Mouse (Mus musculus) neutrophil, adult 65 days (primary cell): ENCODE data around the gene Atp5h. TPM values are rescaled to one million over a fixed set of nuclear protein-coding genes. Genes with fewer than 3 reads are reported as not detected.

Source experiments
- total RNA-seq: library from RNA; stranded (reverse); gene quantifications from 2 replicates; pipeline ENCODE4 v1.2.4, GENCODE M21; 2023

Atp5h gene
- 166 and 192 TPM in 2 replicates for total RNA-seq

GRCm38 (mm10) chr11:115419531-115420237 lies at the start of gene Atp5h, which contains the start of gene Kctd2:
TSS of gene Atp5h (minus strand) at chr11:115419962.
TSS of gene Kctd2 (plus strand) at chr11:115420128.

DNA sequence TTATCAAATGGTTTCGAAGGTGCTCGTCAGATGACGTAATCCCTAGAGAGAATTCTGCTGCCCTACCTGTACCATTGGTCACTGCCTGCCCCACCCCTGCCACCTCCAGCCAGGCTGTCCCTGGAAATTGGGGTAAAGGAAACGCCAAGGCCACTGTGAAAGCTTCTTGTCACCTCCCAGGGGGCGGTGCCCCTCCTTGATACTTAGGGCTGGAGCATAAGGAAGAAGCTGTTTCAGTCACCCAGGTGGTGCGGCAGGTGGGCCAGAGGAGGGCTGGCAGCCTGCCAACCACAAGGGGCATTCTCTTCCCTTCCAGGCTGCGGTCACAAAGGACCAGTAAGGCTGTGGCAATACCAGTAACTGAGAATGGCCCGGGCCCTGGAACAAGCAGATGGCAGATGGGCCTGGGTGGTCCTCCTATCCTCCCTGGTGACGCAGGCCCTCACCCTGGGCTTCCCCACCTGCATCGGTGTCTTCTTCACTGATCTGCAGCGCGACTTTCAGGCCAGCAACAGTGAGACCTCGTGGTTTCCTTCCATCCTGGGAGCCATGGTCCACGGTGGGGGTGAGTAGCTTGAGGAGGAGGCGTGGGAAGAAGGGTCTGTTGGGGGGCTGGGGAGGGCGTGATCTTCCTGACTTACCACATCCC lies 42.6 kb upstream of the Atp5h start, which contains the start of gene Slc16a5:
Slc16a5 (plus strand) TSS at position 232 of the 649 bp plus-strand sequence.

DNA sequence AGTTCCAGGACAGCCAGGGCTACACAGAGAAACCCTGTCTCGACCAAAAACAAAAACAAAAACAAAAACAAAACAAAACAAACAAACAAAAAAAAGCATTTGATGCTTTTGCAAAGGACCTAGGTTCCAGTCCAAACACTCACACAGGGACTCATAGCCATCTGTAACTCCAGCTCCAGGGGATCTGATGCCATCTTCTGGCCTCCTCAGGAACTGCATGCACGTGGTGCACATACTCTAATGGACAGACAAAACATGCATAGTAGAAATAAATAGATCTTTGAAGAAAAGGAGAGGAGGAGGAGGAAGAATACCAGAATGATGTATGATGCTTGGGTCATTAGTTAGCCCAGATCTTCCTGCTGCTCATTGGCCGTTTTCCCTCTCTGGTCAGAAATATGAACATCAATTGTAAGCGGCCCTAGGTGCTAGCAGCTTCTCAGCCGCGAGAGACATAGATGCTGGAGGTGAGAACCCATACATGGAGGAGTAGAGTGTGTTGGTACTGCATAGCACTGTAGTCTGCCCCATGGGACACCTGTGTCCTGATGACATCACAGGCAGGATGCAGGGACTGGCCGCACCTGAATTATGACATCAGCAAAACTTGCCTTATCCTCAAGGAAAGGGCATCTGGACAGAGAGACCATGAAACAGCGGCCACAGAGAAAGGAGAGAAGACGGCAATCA lies 20.3 kb upstream of the Atp5h start, which contains the start of gene Trim80:
Trim80 (plus strand) TSS at position 640 of the 690 bp plus-strand sequence.

GRCm38 (mm10) chr11:115403338-115404124 lies 16.2 kb downstream of the Atp5h start, which contains the start of gene Mrpl58:
TSS of gene Mrpl58 (plus strand) at chr11:115403752.

DNA sequence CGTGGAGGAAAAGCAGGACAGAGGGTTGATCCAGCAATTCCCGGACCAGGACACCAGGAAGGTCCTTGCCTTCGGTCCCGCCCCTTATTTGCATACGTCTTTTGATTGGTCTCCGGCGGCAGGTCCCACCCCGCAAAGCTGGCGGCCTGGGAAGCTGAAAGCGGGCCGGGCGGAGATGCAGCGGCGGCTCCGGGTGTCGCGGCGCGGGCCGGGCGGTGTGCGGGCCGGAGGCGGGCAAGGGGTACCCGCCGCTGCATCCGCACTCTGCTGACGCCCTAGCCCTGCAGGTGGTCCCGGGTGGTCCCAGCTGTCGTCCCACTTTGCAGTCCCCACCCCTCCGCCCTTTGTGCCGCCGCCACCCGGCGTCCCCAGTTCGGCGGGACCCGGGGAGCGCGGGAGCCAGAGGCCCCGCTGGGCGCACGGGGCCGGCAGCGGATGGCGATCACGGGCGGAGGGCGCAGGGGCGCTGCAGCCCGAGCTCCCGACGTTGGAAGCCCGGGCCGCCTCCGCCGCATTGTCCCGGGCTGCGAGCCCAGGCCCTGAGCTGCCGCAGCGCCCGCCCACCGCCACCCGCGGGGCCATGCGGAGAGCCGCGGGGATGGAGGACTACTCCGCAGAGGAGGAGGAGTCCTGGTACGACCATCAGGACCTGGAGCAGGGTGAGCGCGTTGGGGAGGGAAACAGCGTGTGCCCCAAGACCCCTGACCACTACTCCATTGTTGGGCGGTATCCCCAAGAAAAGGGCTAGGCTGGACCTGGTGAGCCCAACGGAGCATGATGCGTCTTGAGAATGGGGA lies 37.8 kb downstream of the Atp5h start, which contains the start of gene Cdr2l:
Cdr2l (plus strand) TSS at position 174 of the 797 bp plus-strand sequence.

DNA sequence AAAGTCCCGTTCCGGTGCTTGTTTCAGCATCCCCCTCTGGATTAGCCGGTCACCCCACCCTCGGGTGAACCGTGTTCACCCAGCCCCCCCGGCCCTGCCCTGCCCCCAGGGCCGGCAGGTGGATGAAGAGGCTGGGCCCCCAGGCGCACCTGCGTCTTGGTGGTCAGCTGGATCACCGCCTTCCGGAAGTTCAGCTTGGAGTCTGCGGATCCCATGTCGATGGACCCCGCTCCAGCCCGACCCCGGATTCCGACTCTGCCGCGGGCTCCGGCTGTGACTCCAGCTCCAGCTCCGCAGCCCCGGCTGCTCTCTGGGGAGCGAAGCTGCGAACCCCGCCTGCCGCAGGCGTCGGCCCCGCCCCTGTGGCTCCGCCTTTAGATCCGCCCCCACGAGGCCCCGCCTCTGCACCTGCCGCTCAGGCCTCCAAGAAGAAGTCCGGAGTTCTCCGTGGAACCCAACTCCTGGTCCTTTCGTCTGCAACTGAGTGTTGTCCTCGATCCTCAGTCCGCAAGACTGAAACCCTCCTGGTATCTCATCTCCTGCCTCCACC lies 52.3 kb downstream of the Atp5h start, which contains the start of gene Hid1:
Hid1 (minus strand) TSS at position 362 of the 550 bp plus-strand sequence.

Other genes with a start within 250 kb of the Atp5h start
- gene Tmem104, start 232.5 kb downstream of the Atp5h start, total RNA-seq = 40.2 and 61.4 TPM in 2 replicates
- gene Nat9, start 232.1 kb downstream of the Atp5h start, total RNA-seq = 18.7 and 19.1 TPM in 2 replicates
- not detected in 2 replicates for gene Grin2c, start 152.7 kb downstream of the Atp5h start, total RNA-seq
- 10.2 and 10.4 TPM in 2 replicates for gene Fdxr, start 142.9 kb downstream of the Atp5h start, total RNA-seq
- 2.1 and 2.4 TPM in 2 replicates for gene Fads6, start 122.3 kb downstream of the Atp5h start, total RNA-seq
- not detected in 2 replicates for gene Otop2, start 112.8 kb downstream of the Atp5h start, total RNA-seq
- gene Ush1g, start 97.9 kb downstream of the Atp5h start, total RNA-seq = not detected in 2 replicates
- not detected in 2 replicates for gene Otop3, start 85.2 kb downstream of the Atp5h start, total RNA-seq
- 0.93 and 0.95 TPM in 2 replicates for gene Hid1, start 52.2 kb downstream of the Atp5h start, total RNA-seq
- gene Cdr2l, start 38.0 kb downstream of the Atp5h start, total RNA-seq = 0.14 TPM in 1 of 2 replicates, not detected in the other
- 23.7 and 42.3 TPM in 2 replicates for gene Mrpl58, start 16.2 kb downstream of the Atp5h start, total RNA-seq
- 20.6 and 26.8 TPM in 2 replicates for gene Kctd2, start 166 bp upstream of the Atp5h start, total RNA-seq
- gene Trim80, start 20.6 kb upstream of the Atp5h start, total RNA-seq = not detected in 2 replicates
- not detected in 2 replicates for gene Slc16a5, start 42.5 kb upstream of the Atp5h start, total RNA-seq
- gene Armc7, start 55.7 kb upstream of the Atp5h start, total RNA-seq = 79.7 and 93.7 TPM in 2 replicates
- 35.0 and 36.8 TPM in 2 replicates for gene Nt5c, start 71.9 kb upstream of the Atp5h start, total RNA-seq
- gene Jpt1, start 94.4 kb upstream of the Atp5h start, total RNA-seq = 107 and 122 TPM in 2 replicates
- 130 and 148 TPM in 2 replicates for gene Sumo2, start 116.3 kb upstream of the Atp5h start, total RNA-seq
- 28.8 and 36.7 TPM in 2 replicates for gene Nup85, start 144.5 kb upstream of the Atp5h start, total RNA-seq
- gene Mrps7, start 184.0 kb upstream of the Atp5h start, total RNA-seq = 10.9 and 12.7 TPM in 2 replicates
- 50.7 and 64.3 TPM in 2 replicates for gene Gga3, start 184.1 kb upstream of the Atp5h start, total RNA-seq
- gene Mif4gd, start 193.0 kb upstream of the Atp5h start, total RNA-seq = 16.9 and 23.3 TPM in 2 replicates
- 10.0 and 10.7 TPM in 2 replicates for gene Slc25a19, start 208.3 kb upstream of the Atp5h start, total RNA-seq